Mouse (Mus musculus) hindbrain, embryonic 10.5 days (tissue): ENCODE data around the gene Gpbp1l1. TPM values are rescaled to one million over a fixed set of nuclear protein-coding genes. Genes with fewer than 3 reads are reported as not detected.
A peak's percentile ranks its signal among the peaks of the same experiment; 100 is the strongest.

Experiments
- DNase-seq: peaks from one replicate; pipeline ENCODE4 v3.0.0-alpha.2; 2017; ENCODE audit warnings: low spot score
- H3K27ac ChIP-seq: fragments of 300-500 bp; sonication (generic); 2 replicates; pipeline ENCODE4 v1.5.1; 2016; ENCODE audit warnings: mild to moderate bottlenecking, moderate library complexity
- H3K27me3 ChIP-seq: fragments of 300-500 bp; sonication (generic); 2 replicates; pipeline ENCODE4 v1.6.1; 2016; ENCODE audit warnings: mild to moderate bottlenecking; ENCODE audit not compliant: poor library complexity, insufficient read depth, severe bottlenecking
- H3K36me3 ChIP-seq: fragments of 300-500 bp; sonication (generic); 2 replicates; pipeline ENCODE4 v1.6.1; 2016; ENCODE audit warnings: mild to moderate bottlenecking, moderate library complexity
- H3K4me1 ChIP-seq: fragments of 300-500 bp; sonication (generic); replicated peaks from 2 replicates; pipeline ENCODE4 v1.6.1; 2016; ENCODE audit warnings: mild to moderate bottlenecking
- H3K4me3 ChIP-seq: fragments of 300-500 bp; sonication (generic); 2 replicates; pipeline ENCODE4 v1.5.1; 2016; ENCODE audit warnings: mild to moderate bottlenecking, moderate library complexity
- H3K9me3 ChIP-seq: fragments of 300-500 bp; sonication (generic); 2 replicates; pipeline ENCODE4 v1.6.1; 2016; ENCODE audit warnings: mild to moderate bottlenecking, moderate library complexity
- WGBS: fragments of 180-500 bp; shearing (Covaris S2); methylation state at CpG from one replicate; pipeline ENCODE4 v1.1.7; 2016; 5-methylcytosine and 5-hydroxymethylcytosine counted together
- polyA plus RNA-seq: library from polyadenylated mRNA; unstranded; fragments of >200 nt; fragmentation: Nextera tagmentation; extraction: Ambion mirVana; gene quantifications from 2 replicates; pipeline ENCODE4 v1.2.1, GENCODE M21; 2016

Gene Gpbp1l1
- polyA plus RNA-seq, 1 experiment from 2014 or later: 21.4 TPM

- H3K36me3 ChIP-seq: peaks cover 63% of the 10 kb centered on the region
- H3K9me3 ChIP-seq: no peaks in the 10 kb centered on the region
- peaks cover 25% of the 10 kb centered on the region for H3K4me1 ChIP-seq
- peak; percentile 90 for DNase-seq
- H3K27me3 ChIP-seq: no peaks in the 10 kb centered on the region
- H3K27ac ChIP-seq: peak overlapping the region; percentile 84
- H3K4me3 ChIP-seq: peak overlapping the region; percentile 74
- 1% methylated on average over 50 of the region's 50 CpGs for WGBS
Observed at GRCm38 (mm10) chr4:116596978-116597881, 39.8 kb downstream of the Gpbp1l1 start.

- Histone ChIP-seq H3K4me1 (no peaks in the 10 kb centered on the region), H3K9me3 (no peaks in the 10 kb centered on the region), H3K4me3 (no peak overlapping the region), H3K27ac (no peak overlapping the region), H3K27me3 (no peaks in the 10 kb centered on the region), H3K36me3 (peaks cover 100% of the 10 kb centered on the region)
- WGBS: 92% methylated on average over 2 of the region's 2 CpGs
- no peak for DNase-seq
Observed at GRCm38 (mm10) chr4:116612621-116613020, 55.2 kb downstream of the Gpbp1l1 start.

GRCm38 (mm10) chr4:116615237-116615636 lies 57.8 kb downstream of the Gpbp1l1 start:
- no peak overlapping the region for H3K27ac ChIP-seq
- no peaks in the 10 kb centered on the region for H3K4me1 ChIP-seq
- H3K36me3 ChIP-seq: peaks cover 100% of the 10 kb centered on the region
- WGBS: 97% methylated on average over 2 of the region's 2 CpGs
- no peak overlapping the region for H3K4me3 ChIP-seq
- H3K27me3 ChIP-seq: no peaks in the 10 kb centered on the region
- no peak for DNase-seq
- no peaks in the 10 kb centered on the region for H3K9me3 ChIP-seq

- Histone ChIP-seq H3K36me3 (peaks cover 57% of the 10 kb centered on the region), H3K9me3 (no peaks in the 10 kb centered on the region), H3K4me3 (peak overlapping the region; percentile 94), H3K4me1 (peaks cover 21% of the 10 kb centered on the region), H3K27ac (no peak overlapping the region), H3K27me3 (no peaks in the 10 kb centered on the region)
- no peak for DNase-seq
- 91% methylated on average over 4 of the region's 4 CpGs for WGBS
Observed at GRCm38 (mm10) chr4:116624831-116625230, 67.4 kb downstream of the Gpbp1l1 start.

- DNase-seq: peak; percentile 93
- peaks cover 39% of the 10 kb centered on the region for H3K36me3 ChIP-seq
Observed at GRCm38 (mm10) chr4:116626658-116627358, 69.3 kb downstream of the Gpbp1l1 start.

GRCm38 (mm10) chr4:116627359-116627716 lies 69.9 kb downstream of the Gpbp1l1 start:
- peak overlapping the region; percentile 94 for H3K4me3 ChIP-seq
- H3K36me3 ChIP-seq: peaks cover 39% of the 10 kb centered on the region
- H3K27ac ChIP-seq: peak overlapping the region; percentile 97
- peak; percentile 94 for DNase-seq
- no peaks in the 10 kb centered on the region for H3K9me3 ChIP-seq
- under 1% methylated on average over 13 of the region's 13 CpGs for WGBS
- peaks cover 21% of the 10 kb centered on the region for H3K4me1 ChIP-seq
- no peaks in the 10 kb centered on the region for H3K27me3 ChIP-seq

More at GRCm38 (mm10) chr4:116626658-116627358, 69.3 kb downstream of the Gpbp1l1 start:
- no peaks in the 10 kb centered on the region for H3K9me3 ChIP-seq
- under 1% methylated on average over 53 of the region's 53 CpGs for WGBS
- H3K4me3 ChIP-seq: peak overlapping the region; percentile 94
- no peaks in the 10 kb centered on the region for H3K27me3 ChIP-seq
- peak overlapping the region; percentile 97 for H3K27ac ChIP-seq
- H3K4me1 ChIP-seq: peaks cover 21% of the 10 kb centered on the region

GRCm38 (mm10) chr4:116627722-116628662 lies 70.5 kb downstream of the Gpbp1l1 start, which contains the start of gene Nasp:
Gene Nasp, minus strand, starts transcription at chr4:116627941.
- peak within 1 kb of the TSS; percentile 97 for H3K27ac ChIP-seq
- H3K4me3 ChIP-seq: peak within 1 kb of the TSS; percentile 94
- peaks cover 21% of the 10 kb centered on the region for H3K4me1 ChIP-seq
- DNase-seq: peak; percentile 85
- WGBS: 9% methylated on average over 23 of the region's 23 CpGs
- H3K36me3 ChIP-seq: peaks cover 39% of the 10 kb centered on the region
- no peaks in the 10 kb centered on the region for H3K27me3 ChIP-seq
- no peaks in the 10 kb centered on the region for H3K9me3 ChIP-seq

- H3K9me3 ChIP-seq: no peaks in the 10 kb centered on the region
- no peak for DNase-seq
- peaks cover 86% of the 10 kb centered on the region for H3K36me3 ChIP-seq
- no peaks in the 10 kb centered on the region for H3K27me3 ChIP-seq
- no peaks in the 10 kb centered on the region for H3K4me1 ChIP-seq
- WGBS: 95% methylated on average over 1 of the region's 1 CpGs
- no peak overlapping the region for H3K4me3 ChIP-seq
- H3K27ac ChIP-seq: no peak overlapping the region
Observed at GRCm38 (mm10) chr4:116635197-116635596, 77.7 kb downstream of the Gpbp1l1 start.

GRCm38 (mm10) chr4:116638821-116639220 lies 81.4 kb downstream of the Gpbp1l1 start:
- no peak overlapping the region for H3K4me3 ChIP-seq
- H3K4me1 ChIP-seq: no peaks in the 10 kb centered on the region
- peaks cover 99% of the 10 kb centered on the region for H3K36me3 ChIP-seq
- no peaks in the 10 kb centered on the region for H3K27me3 ChIP-seq
- no peak for DNase-seq
- H3K9me3 ChIP-seq: no peaks in the 10 kb centered on the region
- H3K27ac ChIP-seq: no peak overlapping the region
- WGBS: 97% methylated on average over 6 of the region's 6 CpGs

- Histone ChIP-seq H3K27me3 (no peaks in the 10 kb centered on the region), H3K36me3 (peaks cover 98% of the 10 kb centered on the region), H3K4me1 (peaks cover 7% of the 10 kb centered on the region), H3K4me3 (no peak overlapping the region), H3K27ac (no peak overlapping the region), H3K9me3 (no peaks in the 10 kb centered on the region)
- WGBS: 98% methylated on average over 1 of the region's 1 CpGs
- no peak for DNase-seq
Observed at GRCm38 (mm10) chr4:116642071-116642470, 84.6 kb downstream of the Gpbp1l1 start.
